Mouse (Mus musculus): ENCODE measurements at regions not wholly inside any gene's neighbourhood (a gene's known extent, or its start where the extent isn't known, plus 50 kb on each side); places are given as distances from the start of the nearest gene placed in this dataset.

GRCm38 (mm10) chr3:57073962-57074506 is 227.8 kb downstream of the Tm4sf1 start:
- Histone ChIP-seq H3K9me3 (ENCODE audit: control insufficient read depth, low read length) (no peaks in the 10 kb centered on the region), H3K4me3 (ENCODE audit: low read length) (no peak overlapping the region), H3K9ac (ENCODE audit: low read depth, low read length) (no peak overlapping the region), H3K4me2 (ENCODE audit: low read length) (no peak overlapping the region), H3K36me3 (ENCODE audit: control insufficient read depth, insufficient read depth, low read length) (no peaks in the 10 kb centered on the region), H3K4me1 (ENCODE audit: control insufficient read depth, insufficient read depth, low read depth, low read length) (no peaks in the 10 kb centered on the region), H3K27me3 (replicated peaks; ENCODE audit: control insufficient read depth, insufficient read depth, low read length) (no peaks in the 10 kb centered on the region), H3K27ac (ENCODE audit: low read depth, low read length) (no peak overlapping the region)
- no peak for ATAC-seq
- WGBS = 90% methylated on average over 4 of the region's 4 CpGs

DNA sequence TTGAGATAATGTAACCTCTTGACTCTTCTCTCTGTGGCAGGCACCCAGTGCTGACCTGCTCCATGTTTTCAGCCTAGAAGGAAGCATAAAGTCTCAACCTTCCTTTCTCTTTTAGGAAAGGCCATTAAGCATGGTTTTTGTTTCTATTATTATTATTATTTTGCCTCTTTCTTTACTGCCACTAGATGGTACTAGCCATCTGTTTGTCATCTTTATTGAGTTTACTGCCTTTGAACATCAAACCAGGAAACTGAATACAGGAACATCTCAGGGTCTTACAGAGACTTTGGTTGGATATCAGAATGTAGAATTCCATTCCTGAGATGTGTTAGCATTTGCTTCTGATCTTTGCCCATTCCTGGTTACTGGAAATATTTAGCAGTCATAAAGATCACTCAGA is 268.8 kb downstream of the Tm4sf1 start:
- no peaks in the 10 kb centered on the region for H3K9me3 ChIP-seq (ENCODE audit: control insufficient read depth, low read length)
- H3K27ac ChIP-seq (ENCODE audit: low read depth, low read length) = no peak overlapping the region
- no peak overlapping the region for H3K4me3 ChIP-seq (ENCODE audit: low read length)
- H3K27me3 ChIP-seq (replicated peaks; ENCODE audit: control insufficient read depth, insufficient read depth, low read length) = no peaks in the 10 kb centered on the region
- no peaks in the 10 kb centered on the region for H3K4me1 ChIP-seq (ENCODE audit: control insufficient read depth, insufficient read depth, low read depth, low read length)
- no peak for ATAC-seq
- H3K36me3 ChIP-seq (ENCODE audit: control insufficient read depth, insufficient read depth, low read length) = no peaks in the 10 kb centered on the region
- no peak overlapping the region for H3K4me2 ChIP-seq (ENCODE audit: low read length)
- H3K9ac ChIP-seq (ENCODE audit: low read depth, low read length) = no peak overlapping the region

GRCm38 (mm10) chr3:57018171-57018570 is 283.6 kb downstream of the Tm4sf1 start:
- Histone ChIP-seq H3K4me1 (ENCODE audit: control insufficient read depth, insufficient read depth, low read depth, low read length) (no peaks in the 10 kb centered on the region), H3K4me3 (ENCODE audit: low read length) (no peak overlapping the region), H3K4me2 (ENCODE audit: low read length) (no peak overlapping the region), H3K36me3 (ENCODE audit: control insufficient read depth, insufficient read depth, low read length) (no peaks in the 10 kb centered on the region), H3K9ac (ENCODE audit: low read depth, low read length) (no peak overlapping the region), H3K27me3 (replicated peaks; ENCODE audit: control insufficient read depth, insufficient read depth, low read length) (no peaks in the 10 kb centered on the region), H3K9me3 (ENCODE audit: control insufficient read depth, low read length) (no peaks in the 10 kb centered on the region), H3K27ac (ENCODE audit: low read depth, low read length) (no peak overlapping the region)
- ATAC-seq = no peak

- peak; percentile 30; the same call in 1 of the 2 replicates for ATAC-seq
- 68% methylated on average over 2 of the region's 2 CpGs for WGBS
- Histone ChIP-seq H3K9ac (ENCODE audit: low read depth, low read length) (no peak overlapping the region), H3K4me3 (ENCODE audit: low read length) (no peak overlapping the region), H3K4me2 (ENCODE audit: low read length) (no peak overlapping the region), H3K27me3 (replicated peaks; ENCODE audit: control insufficient read depth, insufficient read depth, low read length) (no peaks in the 10 kb centered on the region), H3K36me3 (ENCODE audit: control insufficient read depth, insufficient read depth, low read length) (no peaks in the 10 kb centered on the region), H3K27ac (ENCODE audit: low read depth, low read length) (no peak overlapping the region), H3K9me3 (ENCODE audit: control insufficient read depth, low read length) (no peaks in the 10 kb centered on the region; the same call in 1 of the 2 replicates), H3K4me1 (ENCODE audit: control insufficient read depth, insufficient read depth, low read depth, low read length) (no peaks in the 10 kb centered on the region)
Observed at GRCm38 (mm10) chr3:56981305-56981660, 320.5 kb downstream of the Tm4sf1 start.

DNA sequence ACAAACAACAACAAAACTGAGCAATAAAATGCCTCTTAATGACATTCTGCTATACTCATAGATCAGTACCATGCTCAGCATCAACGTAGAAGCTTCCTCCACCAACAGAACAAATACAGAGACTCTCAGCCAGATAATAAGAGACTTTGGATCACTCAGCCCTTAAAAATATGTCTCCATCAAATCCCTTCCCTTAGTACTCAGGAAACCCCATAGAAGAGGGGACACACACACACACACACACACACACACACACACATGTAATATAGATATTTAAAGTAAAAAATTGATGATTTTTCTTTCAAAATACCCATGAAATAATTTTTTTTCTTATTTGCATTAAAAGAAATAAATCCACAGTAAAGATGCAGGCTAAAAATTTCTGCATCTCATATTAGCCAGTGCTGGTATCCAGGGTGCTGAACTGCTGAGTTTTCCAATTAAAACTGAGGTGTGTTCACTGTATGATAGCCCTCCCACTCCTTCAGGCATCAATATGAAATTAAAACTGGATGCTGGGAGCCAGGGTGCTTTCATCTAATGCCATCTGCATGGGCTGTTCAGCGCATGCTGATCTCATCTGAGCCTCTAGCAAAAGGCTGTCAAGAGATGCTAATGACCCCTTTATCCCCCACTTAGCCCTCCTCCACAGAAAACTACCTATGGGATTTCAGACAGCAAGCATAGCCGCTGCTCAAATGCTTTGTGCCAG is 321.0 kb downstream of the Tm4sf1 start:
- peak; percentile 71 for ATAC-seq
- no peaks in the 10 kb centered on the region for H3K36me3 ChIP-seq (ENCODE audit: control insufficient read depth, insufficient read depth, low read length)

GRCm38 (mm10) chr3:56966008-56966407 is 335.8 kb downstream of the Tm4sf1 start:
- WGBS = 76% methylated on average over 1 of the region's 1 CpGs
- H3K27ac ChIP-seq (ENCODE audit: low read depth, low read length) = no peak overlapping the region
- no peak overlapping the region for H3K4me2 ChIP-seq (ENCODE audit: low read length)
- H3K9me3 ChIP-seq (ENCODE audit: control insufficient read depth, low read length) = no peaks in the 10 kb centered on the region
- no peaks in the 10 kb centered on the region for H3K36me3 ChIP-seq (ENCODE audit: control insufficient read depth, insufficient read depth, low read length)
- peaks cover 7% of the 10 kb centered on the region; the same call in 1 of the 2 replicates for H3K4me1 ChIP-seq (ENCODE audit: control insufficient read depth, insufficient read depth, low read depth, low read length)
- ATAC-seq = no peak
- H3K9ac ChIP-seq (ENCODE audit: low read depth, low read length) = no peak overlapping the region
- H3K4me3 ChIP-seq (ENCODE audit: low read length) = no peak overlapping the region
- no peaks in the 10 kb centered on the region for H3K27me3 ChIP-seq (replicated peaks; ENCODE audit: control insufficient read depth, insufficient read depth, low read length)

More for the DNA sequence above, 321.0 kb downstream of the Tm4sf1 start:
- Histone ChIP-seq H3K4me1 (ENCODE audit: control insufficient read depth, insufficient read depth, low read depth, low read length) (no peaks in the 10 kb centered on the region), H3K9ac (ENCODE audit: low read depth, low read length) (no peak overlapping the region), H3K4me3 (ENCODE audit: low read length) (no peak overlapping the region), H3K9me3 (ENCODE audit: control insufficient read depth, low read length) (no peaks in the 10 kb centered on the region; the same call in 1 of the 2 replicates), H3K27me3 (replicated peaks; ENCODE audit: control insufficient read depth, insufficient read depth, low read length) (no peaks in the 10 kb centered on the region), H3K4me2 (ENCODE audit: low read length) (no peak overlapping the region), H3K27ac (ENCODE audit: low read depth, low read length) (no peak overlapping the region)
- 45% methylated on average over 3 of the region's 3 CpGs for WGBS

DNA sequence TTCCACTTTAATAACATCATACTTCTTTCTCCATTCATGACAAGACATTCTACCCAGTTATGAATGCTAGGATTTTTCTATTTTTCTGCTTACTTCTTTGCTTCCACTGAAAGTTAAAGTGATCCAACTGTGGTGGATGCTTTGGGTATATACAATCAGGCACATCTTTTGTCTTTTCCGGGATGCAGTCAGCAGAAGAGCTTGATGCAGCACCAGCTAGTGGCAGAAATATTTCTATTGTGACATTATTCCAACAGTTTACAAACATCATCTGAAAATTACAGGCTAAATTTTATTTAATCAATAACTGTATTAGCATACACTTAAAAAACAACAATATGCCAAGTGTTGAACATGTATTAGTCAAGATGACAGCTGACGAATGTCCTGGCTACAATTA is 336.3 kb downstream of the Tm4sf1 start:
- no peak overlapping the region for H3K4me3 ChIP-seq (ENCODE audit: low read length)
- peaks cover 7% of the 10 kb centered on the region; the same call in 1 of the 2 replicates for H3K4me1 ChIP-seq (ENCODE audit: control insufficient read depth, insufficient read depth, low read depth, low read length)
- H3K27me3 ChIP-seq (replicated peaks; ENCODE audit: control insufficient read depth, insufficient read depth, low read length) = no peaks in the 10 kb centered on the region
- 79% methylated on average over 2 of the region's 2 CpGs for WGBS
- H3K27ac ChIP-seq (ENCODE audit: low read depth, low read length) = no peak overlapping the region
- no peak overlapping the region for H3K9ac ChIP-seq (ENCODE audit: low read depth, low read length)
- no peaks in the 10 kb centered on the region for H3K36me3 ChIP-seq (ENCODE audit: control insufficient read depth, insufficient read depth, low read length)
- ATAC-seq = no peak
- H3K9me3 ChIP-seq (ENCODE audit: control insufficient read depth, low read length) = no peaks in the 10 kb centered on the region
- no peak overlapping the region for H3K4me2 ChIP-seq (ENCODE audit: low read length)

GRCm38 (mm10) chr3:56964156-56964555 is 337.6 kb downstream of the Tm4sf1 start:
- H3K27me3 ChIP-seq (replicated peaks; ENCODE audit: control insufficient read depth, insufficient read depth, low read length) = no peaks in the 10 kb centered on the region
- no peak for ATAC-seq
- no peaks in the 10 kb centered on the region for H3K9me3 ChIP-seq (ENCODE audit: control insufficient read depth, low read length)
- no peak overlapping the region for H3K9ac ChIP-seq (ENCODE audit: low read depth, low read length)
- H3K4me2 ChIP-seq (ENCODE audit: low read length) = no peak overlapping the region
- H3K27ac ChIP-seq (ENCODE audit: low read depth, low read length) = no peak overlapping the region
- peaks cover 7% of the 10 kb centered on the region; the same call in 1 of the 2 replicates for H3K4me1 ChIP-seq (ENCODE audit: control insufficient read depth, insufficient read depth, low read depth, low read length)
- WGBS = 85% methylated on average over 3 of the region's 3 CpGs
- H3K4me3 ChIP-seq (ENCODE audit: low read length) = no peak overlapping the region
- H3K36me3 ChIP-seq (ENCODE audit: control insufficient read depth, insufficient read depth, low read length) = no peaks in the 10 kb centered on the region

DNA sequence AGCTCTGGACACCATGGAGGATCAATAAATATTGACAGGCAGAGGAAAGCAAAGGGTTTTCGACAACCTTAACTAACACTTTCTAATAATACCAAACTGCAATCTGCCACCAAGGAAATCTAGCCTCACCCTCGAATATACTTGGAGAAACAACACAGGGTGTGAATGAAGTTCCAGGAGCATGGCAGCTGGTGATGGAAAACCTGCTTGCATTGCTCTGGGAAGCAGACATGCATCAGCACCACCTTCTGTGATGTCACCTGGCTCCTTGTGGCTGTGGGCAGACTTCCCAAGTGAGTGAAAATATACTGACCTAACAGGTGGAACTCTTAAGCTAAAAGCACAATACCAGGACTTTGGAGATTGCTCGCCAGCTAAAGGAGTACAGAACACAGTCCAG is 338.5 kb downstream of the Tm4sf1 start:
- Histone ChIP-seq H3K27me3 (replicated peaks; ENCODE audit: control insufficient read depth, insufficient read depth, low read length) (no peaks in the 10 kb centered on the region), H3K4me1 (ENCODE audit: control insufficient read depth, insufficient read depth, low read depth, low read length) (peaks cover 7% of the 10 kb centered on the region; the same call in 1 of the 2 replicates), H3K4me2 (ENCODE audit: low read length) (no peak overlapping the region), H3K4me3 (ENCODE audit: low read length) (no peak overlapping the region), H3K9ac (ENCODE audit: low read depth, low read length) (no peak overlapping the region), H3K9me3 (ENCODE audit: control insufficient read depth, low read length) (no peaks in the 10 kb centered on the region), H3K27ac (ENCODE audit: low read depth, low read length) (no peak overlapping the region), H3K36me3 (ENCODE audit: control insufficient read depth, insufficient read depth, low read length) (no peaks in the 10 kb centered on the region)
- 68% methylated on average over 3 of the region's 3 CpGs for WGBS
- no peak for ATAC-seq

All from hindbrain, embryonic 16.5 days (tissue).